Mouse (Mus musculus) cortical plate, adult 2 months (tissue): ENCODE measurements around the gene 9130213A22Rik.

Experiments
- CTCF ChIP-seq: fragments of 200-500 bp; IDR thresholded peaks from 2 replicates; pipeline ENCODE4 v1.5.1; 2011; ENCODE audit warnings: mild to moderate bottlenecking, control low read depth, low read length; ENCODE audit not compliant: insufficient read depth; ENCODE audit errors: extremely low read depth
- POLR2A ChIP-seq: fragments of 200-500 bp; IDR thresholded peaks from 2 replicates; pipeline ENCODE4 v1.6.1; 2011; ENCODE audit warnings: mild to moderate bottlenecking, low read length, control low read depth; ENCODE audit not compliant: insufficient read depth; ENCODE audit errors: extremely low read depth

- TF ChIP-seq POLR2A = 0 out of 2 replicates have a peak, but pooled peaks have one; percentile 0
- TF ChIP-seq CTCF = no peak
Measured at GRCm38 (mm10) chr11:69109032-69109900, 13.1 kb downstream of the 9130213A22Rik start.
